Mouse (Mus musculus): Measurements from ENCODE around the gene Irx6.

The Irx6 gene

GRCm38 (mm10) chr8:92674244-92675128 lies at the start of gene Irx6:
Gene Irx6 (plus strand): TSS chr8:92674288.
- in situ Hi-C loops (cut with MboI, MseI) = no loop called here

GRCm38 (mm10) chr8:92628711-92629650 lies 45.1 kb upstream of the Irx6 start:
- in situ Hi-C loops (cut with MboI, MseI) = no loop called here

- in situ Hi-C loops (cut with MboI, MseI) = no loop called here
Observed at GRCm38 (mm10) chr8:92633199-92633598, 40.9 kb upstream of the Irx6 start.

- in situ Hi-C loops (cut with MboI, MseI) = no loop called here
Observed at GRCm38 (mm10) chr8:92640820-92641219, 33.3 kb upstream of the Irx6 start.

DNA sequence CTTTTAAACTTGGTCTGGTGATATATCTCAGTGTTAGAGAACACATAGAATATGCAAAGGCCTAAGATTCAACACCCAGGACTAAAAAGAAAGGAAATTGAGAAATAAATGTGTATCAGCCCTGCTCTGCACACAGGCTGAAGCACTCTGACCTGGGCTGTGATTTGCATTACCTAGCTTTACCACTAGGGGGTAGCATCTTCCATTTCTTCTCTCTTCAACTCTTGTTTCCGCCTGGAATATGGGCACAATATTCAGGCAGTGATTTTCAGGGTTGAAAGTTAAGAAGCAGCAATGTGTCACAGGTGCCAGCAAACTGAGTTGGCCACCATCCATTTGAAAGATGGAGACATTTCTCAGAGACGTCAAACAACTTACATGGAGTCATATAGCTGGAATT lies 27.5 kb upstream of the Irx6 start:
- in situ Hi-C loops (cut with MboI, MseI) = no loop called here

- in situ Hi-C loops (cut with MboI, MseI) = no loop called here
Observed at GRCm38 (mm10) chr8:92664207-92664606, 9.9 kb upstream of the Irx6 start.

- in situ Hi-C loops (cut with MboI, MseI) = no loop called here
Observed at GRCm38 (mm10) chr8:92670236-92670635, 3.9 kb upstream of the Irx6 start.

DNA sequence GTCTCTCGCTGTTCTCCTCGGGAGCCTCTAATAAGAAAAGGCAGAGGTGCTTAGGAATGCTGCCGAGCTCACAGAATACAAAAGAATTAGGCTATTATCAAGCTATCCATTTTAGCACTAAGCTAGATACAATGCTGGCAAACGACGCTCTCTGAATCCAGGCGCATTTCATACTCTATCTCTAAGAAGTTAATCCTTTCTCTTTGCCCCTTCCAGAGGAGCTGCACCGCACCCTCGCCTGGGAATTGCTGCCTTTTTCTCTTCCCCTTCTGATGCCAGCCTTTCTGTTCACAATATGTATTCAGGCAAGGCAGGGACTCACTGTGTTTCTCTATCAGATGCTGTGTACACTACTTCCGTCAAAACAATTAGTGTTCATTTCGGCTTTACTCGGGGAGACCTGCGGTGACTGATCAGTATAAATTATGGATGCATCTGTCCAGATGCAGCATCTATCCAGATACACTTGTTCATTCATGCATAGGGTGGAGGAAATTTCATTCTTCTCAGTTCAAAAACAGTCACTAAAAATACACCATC lies 3.4 kb upstream of the Irx6 start:
- in situ Hi-C loops (cut with MboI, MseI) = no loop called here

- in situ Hi-C loops (cut with MboI, MseI) = no loop called here
Observed at GRCm38 (mm10) chr8:92671892-92672291, 2.2 kb upstream of the Irx6 start.

- in situ Hi-C loops (cut with MboI, MseI) = no loop called here
Observed at GRCm38 (mm10) chr8:92673101-92673500, 987 bp upstream of the Irx6 start.

DNA sequence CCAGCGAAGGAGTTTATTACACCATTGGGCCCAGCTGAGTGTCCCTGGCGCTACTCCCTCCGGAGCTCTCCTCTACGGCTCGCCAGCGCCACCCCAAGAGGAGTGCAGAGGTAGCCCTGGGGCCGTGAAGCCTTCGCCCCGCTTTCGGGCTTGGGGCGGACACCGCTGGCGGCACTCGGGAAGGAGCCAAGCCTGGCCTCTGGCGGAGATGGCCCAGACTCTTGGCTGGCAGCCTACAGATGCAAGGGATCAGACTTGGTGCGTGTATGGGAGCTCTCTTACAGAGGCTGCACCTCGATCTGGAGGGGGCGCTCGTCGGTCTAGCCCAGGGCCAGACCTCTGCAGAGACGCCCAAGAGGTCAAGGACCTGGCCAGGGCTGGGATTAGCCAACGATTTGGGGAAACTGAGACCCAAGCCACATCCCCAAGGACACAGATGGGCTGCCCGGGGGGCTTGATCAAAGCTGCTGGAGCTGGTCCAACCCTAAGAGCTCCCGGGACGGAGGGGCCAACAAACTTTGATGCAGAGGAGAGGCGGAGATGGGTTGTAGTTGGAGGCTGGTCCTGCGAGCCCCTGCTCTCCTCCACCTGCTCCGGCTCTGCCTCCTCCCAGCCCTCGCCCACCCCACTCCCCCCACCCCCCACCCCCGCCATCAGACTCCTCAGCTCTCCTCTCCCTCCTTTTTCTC lies 389 bp upstream of the Irx6 start:
- in situ Hi-C loops (cut with MboI, MseI) = no loop called here

- in situ Hi-C loops (cut with MboI, MseI) = no loop called here
Observed at GRCm38 (mm10) chr8:92678407-92678806, 4.3 kb downstream of the Irx6 start.

DNA sequence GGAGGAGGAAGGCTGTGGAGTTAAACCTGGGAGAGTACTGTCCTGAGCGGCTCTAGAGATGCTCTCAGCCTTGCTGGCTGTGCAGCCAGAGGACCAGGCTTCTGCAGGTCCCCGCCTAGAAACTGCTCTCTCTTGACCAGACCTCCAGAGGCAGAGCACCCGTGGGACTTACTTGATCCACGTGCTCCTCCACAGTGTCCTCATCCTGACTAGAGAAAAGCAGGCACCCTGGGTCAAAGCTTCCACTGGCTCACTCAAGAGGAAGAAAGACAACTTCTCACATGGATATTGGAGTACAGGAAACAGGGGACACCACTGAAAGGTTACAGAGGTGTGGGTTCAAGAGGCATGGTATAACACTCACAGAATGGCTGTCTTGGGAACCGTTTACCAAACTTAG lies 23.3 kb downstream of the Irx6 start:
- in situ Hi-C loops (cut with MboI, MseI) = no loop called here

DNA sequence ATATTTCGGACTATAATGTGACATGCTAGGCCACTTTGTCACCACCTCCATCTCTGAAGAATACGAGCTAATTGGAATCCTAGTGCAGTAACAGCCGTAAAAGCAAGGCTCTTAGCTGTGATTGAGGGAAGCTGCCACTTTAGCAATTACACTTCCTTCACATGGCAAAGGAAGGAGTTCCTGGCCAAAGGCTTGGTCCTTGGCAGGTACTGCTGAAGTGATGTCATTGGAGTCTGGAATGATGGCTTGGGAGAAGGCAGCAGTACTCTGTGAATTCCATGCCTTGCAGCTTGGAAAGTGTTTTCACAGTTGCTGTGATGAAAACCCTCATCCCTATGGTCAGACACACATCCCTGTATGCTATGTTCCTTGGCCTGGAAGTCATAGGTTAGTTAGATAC lies 24.3 kb downstream of the Irx6 start:
- in situ Hi-C loops (cut with MboI, MseI) = no loop called here

DNA sequence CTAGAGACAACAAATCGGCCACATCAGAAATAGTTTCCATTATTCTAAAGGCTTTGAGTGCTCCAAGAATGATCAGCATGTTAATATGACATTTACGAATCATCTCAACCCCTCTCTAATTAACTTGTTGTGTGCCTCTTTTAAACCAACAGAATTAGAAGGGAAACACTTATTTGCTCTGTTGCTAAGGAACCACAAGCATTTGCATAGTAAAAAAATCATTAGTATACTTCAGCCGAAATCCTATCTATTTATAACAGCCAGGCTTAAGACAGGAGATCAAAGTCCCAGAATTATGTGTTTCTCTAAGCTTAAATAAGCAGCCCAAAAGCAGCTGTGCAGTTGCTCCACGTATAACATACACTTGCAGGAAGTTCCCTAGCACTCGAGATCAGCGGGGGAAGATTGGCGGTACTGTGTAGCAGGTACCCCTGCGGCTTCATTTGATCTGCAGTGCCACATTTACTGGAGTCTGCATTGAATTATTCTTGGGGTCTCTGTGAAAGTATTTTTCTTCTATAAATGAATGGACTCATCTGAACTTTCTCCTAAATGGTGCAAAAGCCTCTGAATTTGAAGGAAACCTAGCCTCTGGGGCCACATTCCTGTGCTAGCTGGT lies 25.9 kb downstream of the Irx6 start:
- in situ Hi-C loops (cut with MboI, MseI) = no loop called here

GRCm38 (mm10) chr8:92703375-92703774 lies 29.3 kb downstream of the Irx6 start:
- in situ Hi-C loops (cut with MboI, MseI) = no loop called here

DNA sequence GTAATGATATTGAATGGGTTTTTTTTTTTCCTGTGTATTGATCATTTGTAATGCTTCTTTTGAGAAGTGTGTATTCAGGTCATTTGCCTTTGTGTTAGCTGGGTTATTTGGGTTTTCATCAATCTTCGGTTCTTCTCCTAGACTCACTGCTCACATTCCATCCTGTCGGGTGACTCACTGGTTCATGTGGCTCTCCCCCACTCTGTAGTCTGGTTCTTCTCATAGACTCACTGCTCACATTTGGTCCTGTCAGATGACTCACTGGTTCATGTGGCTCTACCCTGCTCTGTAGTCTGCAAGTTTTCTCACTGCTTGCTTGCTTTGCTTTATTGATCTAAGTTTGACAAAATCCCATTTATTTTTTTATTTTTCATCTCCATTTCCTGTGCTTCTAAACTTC lies 32.2 kb downstream of the Irx6 start:
- in situ Hi-C loops (cut with MboI, MseI) = no loop called here

DNA sequence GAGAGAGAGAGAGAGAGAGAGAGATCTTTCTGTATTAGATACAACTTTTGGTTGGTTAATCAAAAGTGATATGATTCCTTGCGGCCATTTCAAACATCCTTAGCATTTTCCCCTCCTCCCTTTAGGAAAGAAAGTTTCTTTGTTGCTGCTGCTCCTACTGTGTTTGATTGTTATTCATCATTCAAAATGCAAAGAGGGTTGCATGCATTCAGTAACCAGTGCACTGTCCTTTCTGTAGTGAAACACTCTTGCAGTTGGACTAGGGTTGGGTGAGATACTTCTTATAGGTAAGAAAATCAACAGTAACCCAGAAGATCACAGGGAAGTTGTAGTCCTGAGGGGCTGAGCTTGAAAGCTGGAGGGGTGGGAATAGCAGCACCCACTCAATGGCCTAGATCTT lies 39.2 kb downstream of the Irx6 start:
- in situ Hi-C loops (cut with MboI, MseI) = no loop called here

- in situ Hi-C loops (cut with MboI, MseI) = no loop called here
Observed at GRCm38 (mm10) chr8:92717418-92717817, 43.3 kb downstream of the Irx6 start.

GRCm38 (mm10) chr8:92718057-92718456 lies 44.0 kb downstream of the Irx6 start:
- in situ Hi-C loops (cut with MboI, MseI) = no loop called here

GRCm38 (mm10) chr8:92721266-92721935 lies 47.3 kb downstream of the Irx6 start:
- in situ Hi-C loops (cut with MboI, MseI) = no loop called here
